Mouse (Mus musculus) liver, postnatal 0 days (tissue): ENCODE data around the gene Nr4a1.

Source experiments
- CTCF ChIP-seq: sonication (generic); IDR thresholded peaks from 2 replicates; pipeline ENCODE4 v1.5.1; 2016; ENCODE audit warnings: antibody characterized with exemption, low read depth
- EP300 ChIP-seq: IDR thresholded peaks from 2 replicates; pipeline ENCODE4 v1.6.1; 2016; ENCODE audit warnings: antibody characterized with exemption, low read depth, mild to moderate bottlenecking

GRCm38 (mm10) chr15:101290354-101290753, 36.3 kb downstream of the Nr4a1 start:
- TF ChIP-seq CTCF (no peak), EP300 (no peak)
